Mouse (Mus musculus) neural tube, embryonic 10.5 days (tissue): ENCODE measurements at regions not wholly inside any gene's neighbourhood (a gene's known extent, or its start where the extent isn't known, plus 50 kb on each side); places are given as distances from the start of the nearest gene placed in this dataset.

Source experiments
- DNase-seq: peaks from one replicate; pipeline ENCODE4 v3.0.0-alpha.2; 2017; ENCODE audit warnings: low spot score; ENCODE audit errors: extremely low spot score

- no peak for DNase-seq
Measured at GRCm38 (mm10) chr14:68973636-68974101, 320.4 kb downstream of the Synb start.

GRCm38 (mm10) chr14:68966758-68967157, 327.3 kb downstream of the Synb start:
- DNase-seq: peak; percentile 63

GRCm38 (mm10) chr14:68954577-68955460, 339.3 kb downstream of the Synb start:
- DNase-seq: no peak

GRCm38 (mm10) chr14:68945906-68946305, 348.2 kb downstream of the Synb start:
- no peak for DNase-seq

- no peak for DNase-seq
Measured at GRCm38 (mm10) chr14:68945434-68945833, 348.7 kb downstream of the Synb start.

GRCm38 (mm10) chr14:68941759-68942158, 352.3 kb downstream of the Synb start:
- DNase-seq: no peak

- DNase-seq: no peak
Measured at GRCm38 (mm10) chr14:68941132-68941690, 352.9 kb downstream of the Synb start.

GRCm38 (mm10) chr14:68935303-68935662, 358.8 kb downstream of the Synb start:
- no peak for DNase-seq

GRCm38 (mm10) chr14:68934611-68935302, 359.3 kb downstream of the Synb start:
- DNase-seq: peak; percentile 79

- DNase-seq: peak; percentile 42
Measured at GRCm38 (mm10) chr14:68927814-68928213, 366.3 kb downstream of the Synb start.

GRCm38 (mm10) chr14:68923054-68923453, 371.0 kb downstream of the Synb start:
- DNase-seq: no peak

GRCm38 (mm10) chr14:68922035-68922434, 372.1 kb downstream of the Synb start:
- no peak for DNase-seq

GRCm38 (mm10) chr14:68918526-68919045, 375.5 kb downstream of the Synb start:
- DNase-seq: no peak

- DNase-seq: no peak
Measured at GRCm38 (mm10) chr14:68899921-68900320, 394.2 kb downstream of the Synb start.

- DNase-seq: no peak
Measured at GRCm38 (mm10) chr14:68877171-68877570, 416.9 kb downstream of the Synb start.

- DNase-seq: no peak
Measured at GRCm38 (mm10) chr14:68861071-68861470, 433.0 kb downstream of the Synb start.

GRCm38 (mm10) chr14:68857948-68858347, 436.2 kb downstream of the Synb start:
- no peak for DNase-seq

GRCm38 (mm10) chr14:68848506-68848905, 445.6 kb downstream of the Synb start:
- DNase-seq: no peak

- no peak for DNase-seq
Measured at GRCm38 (mm10) chr14:68847609-68848008, 446.5 kb downstream of the Synb start.

GRCm38 (mm10) chr14:68820241-68820640, 473.9 kb downstream of the Synb start:
- DNase-seq: no peak

- no peak for DNase-seq
Measured at GRCm38 (mm10) chr14:68808976-68809375, 485.1 kb downstream of the Synb start.

- DNase-seq: no peak
Measured at GRCm38 (mm10) chr14:68807918-68808317, 486.2 kb downstream of the Synb start.
